Mouse (Mus musculus): ENCODE results near the gene Slc7a14. TPM values are rescaled to one million over a fixed set of nuclear protein-coding genes. Genes with fewer than 3 reads are reported as not detected.

Slc7a14 gene
- total RNA-seq, 2 experiments from 2014 or later: 0.10 TPM; not detected in 1

DNA sequence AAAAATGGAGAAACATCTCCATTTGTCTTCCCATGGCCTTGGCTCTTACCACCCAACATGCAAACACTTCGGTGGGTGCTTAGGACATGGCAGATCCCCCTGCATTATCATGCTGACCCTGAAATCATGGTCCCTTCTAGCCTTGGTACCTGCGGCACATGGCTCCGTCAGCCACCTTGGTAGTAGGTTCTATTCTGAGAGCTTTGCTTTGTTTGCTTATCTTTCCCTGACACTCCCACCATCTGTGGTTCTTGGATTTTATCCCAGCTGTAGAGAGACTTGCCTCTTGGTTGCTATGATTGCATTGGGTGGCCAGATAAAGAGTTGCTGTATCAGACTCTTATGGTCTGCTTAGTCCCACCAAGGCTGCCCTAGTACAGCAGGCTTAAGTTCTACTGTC lies 46.6 kb downstream of the Slc7a14 start:
- intact Hi-C loops (cut with DNase I): no loop called here
- DNase-seq: no peak

DNA sequence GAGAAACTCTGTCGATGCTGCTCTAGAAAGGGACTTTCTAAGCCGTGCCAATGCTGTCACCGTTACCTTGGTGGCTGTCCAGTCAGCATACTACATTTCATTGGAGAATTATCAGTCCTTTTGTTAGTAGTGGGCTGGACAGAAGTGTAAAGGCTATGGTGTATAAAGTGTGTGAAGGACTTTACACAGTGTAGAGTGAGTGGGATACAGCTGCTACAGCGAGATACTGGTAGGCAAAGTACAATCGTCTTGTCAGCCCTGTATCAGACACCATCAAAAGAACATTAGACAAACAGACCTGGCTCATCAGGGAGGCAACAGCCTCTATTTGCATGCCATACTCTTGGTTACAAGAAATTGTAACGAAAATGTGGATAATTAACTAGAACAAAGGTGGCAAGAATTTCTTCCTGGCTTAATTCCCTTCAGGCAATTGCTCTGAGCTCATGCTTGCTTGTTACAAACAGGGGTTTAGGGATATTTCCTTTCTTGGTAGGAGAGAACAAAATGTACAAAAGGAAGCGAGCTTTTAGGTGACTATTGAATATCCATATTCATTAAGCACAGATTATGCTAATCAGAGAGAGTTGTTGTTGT lies 48.7 kb downstream of the Slc7a14 start:
- no peak for DNase-seq
- intact Hi-C loops (cut with DNase I): no loop called here

DNA sequence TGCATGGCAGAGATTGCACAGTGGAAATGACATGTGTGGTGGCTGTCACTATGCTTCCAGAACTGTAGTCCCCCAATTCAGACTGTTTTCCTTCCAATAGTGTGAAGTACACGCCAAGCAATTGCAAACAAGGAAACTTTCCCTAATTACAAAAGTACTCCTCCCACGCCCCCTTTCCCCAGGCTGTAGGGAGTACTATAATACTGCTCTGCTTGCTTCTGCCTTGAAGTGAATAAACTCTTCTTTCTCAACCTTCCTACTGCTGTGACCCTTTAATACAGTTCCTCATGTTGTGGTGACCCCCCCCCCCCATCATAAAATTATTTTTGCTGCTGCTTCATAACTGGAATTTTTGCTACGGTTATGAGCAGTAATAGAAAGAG lies 49.2 kb downstream of the Slc7a14 start:
- DNase-seq: no peak
- intact Hi-C loops (cut with DNase I): no loop called here

DNA sequence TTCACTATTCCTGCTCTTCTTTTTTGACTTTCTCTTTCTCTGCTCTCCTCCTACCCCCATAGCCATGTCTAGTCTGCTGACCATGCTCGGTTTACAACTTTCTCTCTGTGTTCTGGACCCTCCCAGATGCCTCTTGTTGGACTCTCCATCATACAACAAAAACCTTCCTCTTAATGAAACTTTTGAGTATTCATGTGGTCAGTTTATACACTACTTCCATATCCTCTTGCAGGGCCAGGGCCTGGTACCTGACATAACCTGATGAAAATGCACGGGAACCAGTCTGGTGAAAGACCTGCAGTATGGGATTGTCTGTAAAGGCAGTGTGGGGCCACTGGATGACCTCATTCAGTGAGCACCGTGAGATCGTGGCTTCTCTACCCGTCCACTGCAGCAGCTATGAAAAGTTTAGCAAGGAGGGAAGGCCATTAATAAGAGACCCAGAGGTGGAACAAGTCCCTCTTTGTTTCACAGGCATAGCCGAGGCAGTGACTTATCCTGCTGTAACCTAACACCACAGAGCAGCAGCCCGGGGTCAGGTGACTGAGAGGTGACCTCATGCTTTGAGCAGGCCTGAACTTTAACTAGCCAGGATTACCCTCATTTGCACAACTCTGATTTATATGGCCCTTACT lies 49.7 kb downstream of the Slc7a14 start:
- intact Hi-C loops (cut with DNase I): no loop called here
- DNase-seq: no peak

DNA sequence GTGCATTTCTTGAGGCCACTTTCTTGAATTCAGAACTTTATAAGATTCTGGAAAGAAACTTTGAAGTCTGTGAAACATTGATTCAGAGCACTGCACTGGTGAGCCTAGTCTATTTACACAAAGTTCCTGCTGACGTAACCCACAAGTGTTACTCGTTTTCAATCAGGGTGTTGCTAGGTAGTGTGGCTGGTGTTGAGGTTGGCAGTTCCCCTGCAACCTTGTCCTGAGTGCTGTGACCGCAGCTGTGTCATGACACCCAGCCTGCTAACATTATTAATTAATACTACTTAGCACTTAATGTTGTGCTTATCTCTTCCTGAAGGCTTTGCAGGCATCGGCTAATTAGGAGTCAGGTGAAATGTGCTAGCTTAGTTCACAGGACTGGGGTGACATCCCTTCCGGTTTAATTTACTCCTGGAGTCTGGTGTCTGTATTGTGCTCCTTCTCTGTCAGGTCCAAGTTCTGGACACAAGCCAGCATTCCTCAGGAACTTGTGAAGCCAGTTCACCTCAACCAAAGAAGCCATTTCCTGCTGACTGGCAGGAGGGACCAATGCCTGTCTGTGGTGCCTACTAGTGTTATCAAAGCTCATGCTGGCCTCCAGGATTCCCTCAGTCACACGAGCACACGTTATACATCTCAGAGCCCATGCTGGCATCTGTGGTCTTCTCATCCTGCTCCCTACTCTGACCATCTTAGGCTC lies 50.5 kb downstream of the Slc7a14 start:
- intact Hi-C loops (cut with DNase I): no loop called here
- no peak for DNase-seq

DNA sequence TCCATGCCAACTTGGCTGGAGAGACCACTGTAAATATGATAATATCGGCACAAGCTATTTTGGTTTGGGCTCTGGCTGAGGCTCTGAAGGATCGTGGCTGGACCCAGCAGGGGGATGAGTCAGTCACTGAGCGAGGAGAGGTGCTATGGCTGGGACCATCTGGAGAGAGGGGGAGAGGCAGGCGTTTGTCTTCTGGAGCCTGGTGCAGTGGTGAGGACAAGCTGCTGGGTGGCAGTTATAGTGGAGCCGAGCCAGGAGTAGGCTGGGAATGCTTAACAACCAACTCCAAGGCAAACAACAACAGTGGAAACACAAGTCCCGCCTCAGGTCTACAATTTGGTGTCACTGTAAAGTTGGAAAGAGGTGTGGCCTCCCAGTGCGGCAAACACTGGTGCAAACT lies 55.8 kb downstream of the Slc7a14 start:
- DNase-seq: no peak
- intact Hi-C loops (cut with DNase I): no loop called here

DNA sequence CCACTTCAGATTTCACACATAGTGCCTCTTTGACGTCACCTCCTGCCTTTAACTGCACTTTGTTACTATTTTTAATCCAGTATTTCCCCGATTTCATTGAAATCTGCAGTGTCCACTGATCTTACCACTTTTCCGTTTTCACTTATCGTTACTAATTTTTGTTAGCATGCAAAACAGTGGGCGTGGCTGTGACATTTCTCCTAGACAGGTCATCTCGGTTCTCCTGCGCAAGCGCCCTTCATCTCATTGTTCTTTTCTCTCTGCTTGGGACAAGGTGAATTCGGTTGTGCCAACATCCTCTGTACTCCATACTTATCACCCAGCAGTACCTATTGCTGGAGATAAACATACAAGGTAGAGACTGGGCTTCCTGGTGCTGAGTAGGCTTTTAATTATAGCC lies 56.3 kb downstream of the Slc7a14 start:
- intact Hi-C loops (cut with DNase I): no loop called here
- no peak for DNase-seq

DNA sequence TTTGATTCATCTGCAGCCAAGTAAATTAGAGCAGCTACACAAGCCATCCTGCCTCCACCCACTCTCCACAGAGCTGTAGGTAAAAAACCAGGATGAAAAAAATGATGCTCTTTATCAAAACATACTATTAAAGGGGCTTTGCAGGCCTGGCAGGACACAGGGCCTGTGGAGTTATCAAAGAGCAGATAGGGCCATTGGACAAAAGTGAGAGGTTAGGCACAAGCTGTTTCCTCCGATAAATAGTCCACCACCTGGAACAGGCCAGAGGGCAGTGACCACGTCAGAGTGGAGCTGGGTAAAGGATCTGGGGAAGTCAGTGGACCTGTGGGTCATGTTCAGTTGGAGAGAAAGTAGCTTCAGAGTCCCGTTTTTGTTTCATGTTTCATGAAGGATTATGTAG lies 57.6 kb downstream of the Slc7a14 start:
- no peak for DNase-seq
- intact Hi-C loops (cut with DNase I): no loop called here

DNA sequence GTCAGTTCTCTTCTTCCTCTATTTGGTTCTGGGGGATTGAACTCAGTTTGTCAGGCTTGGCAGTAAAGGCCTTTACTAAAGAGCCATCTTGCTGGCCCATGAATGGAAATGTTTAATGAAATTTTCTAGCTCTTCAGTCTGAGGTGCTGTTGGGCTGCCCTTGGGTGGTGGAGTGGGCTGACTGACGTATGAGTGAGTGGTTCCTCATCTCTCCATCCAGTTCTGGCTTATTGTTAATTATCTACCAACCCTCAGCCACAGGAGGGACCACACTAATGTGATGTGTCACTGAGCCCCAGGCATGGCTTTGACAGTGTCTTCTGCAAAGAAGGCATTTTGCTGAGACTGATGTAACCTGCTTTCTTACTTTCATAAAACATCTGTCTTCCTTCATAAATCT lies 66.7 kb downstream of the Slc7a14 start:
- intact Hi-C loops (cut with DNase I): no loop called here
- no peak for DNase-seq

DNA sequence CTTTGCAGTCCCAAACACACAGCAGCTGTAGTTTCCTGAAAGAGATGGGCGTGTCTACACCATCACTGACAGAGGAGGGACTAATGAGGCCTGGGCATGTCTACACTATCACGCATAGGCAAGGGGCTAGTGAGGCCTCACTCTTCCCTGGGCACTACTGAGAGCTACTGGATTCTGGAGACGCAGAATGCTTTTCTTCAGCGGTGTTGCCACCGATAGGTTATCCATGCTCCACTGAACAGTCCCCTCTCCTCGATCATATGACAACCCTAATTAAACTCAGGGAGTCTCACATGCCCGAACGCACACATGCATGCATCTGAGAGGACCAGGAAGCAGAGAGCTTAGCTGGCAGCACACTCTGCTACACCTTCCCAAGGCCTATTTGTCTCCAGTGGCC lies 69.3 kb downstream of the Slc7a14 start:
- intact Hi-C loops (cut with DNase I): no loop called here
- no peak for DNase-seq

DNA sequence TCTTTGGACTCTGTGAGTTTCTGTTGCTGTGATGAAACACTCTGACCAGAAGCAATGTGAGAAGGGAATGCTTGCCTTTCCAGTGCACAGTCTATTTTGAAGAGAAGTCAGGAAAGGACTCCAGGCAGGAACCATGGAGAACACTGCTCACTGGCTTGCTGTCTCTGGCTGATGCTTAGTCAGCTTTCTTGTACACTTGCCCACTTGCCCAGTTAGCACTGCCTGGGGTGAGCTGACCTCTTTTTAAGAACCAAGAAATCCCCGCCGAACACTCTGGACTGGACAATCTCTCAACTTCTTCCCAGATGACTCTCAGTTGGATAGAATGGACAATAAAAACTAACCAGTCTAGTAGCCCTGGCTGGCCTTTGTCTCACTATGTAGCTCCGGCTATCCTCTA lies 70.5 kb downstream of the Slc7a14 start:
- DNase-seq: no peak
- intact Hi-C loops (cut with DNase I): no loop called here

DNA sequence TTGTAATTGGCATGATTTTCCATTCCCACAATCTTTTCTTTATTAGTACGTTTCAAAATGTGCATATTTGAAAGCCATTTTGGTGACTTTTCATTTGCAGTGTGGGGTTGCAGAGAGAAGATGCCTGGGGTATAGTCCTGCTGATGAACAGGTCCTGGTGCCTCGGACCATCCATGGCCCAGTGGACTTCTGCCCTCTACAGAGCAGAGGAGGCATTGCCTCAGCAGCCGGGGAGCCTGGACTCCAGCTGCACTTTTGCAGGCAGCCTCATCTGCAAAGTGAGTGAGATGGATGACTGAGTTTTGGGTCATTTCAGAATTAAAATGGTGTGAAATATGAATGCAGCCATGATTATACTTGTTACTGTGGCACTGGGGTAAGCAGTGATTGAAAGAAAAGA lies 72.2 kb downstream of the Slc7a14 start:
- DNase-seq: no peak
- intact Hi-C loops (cut with DNase I): no loop called here

DNA sequence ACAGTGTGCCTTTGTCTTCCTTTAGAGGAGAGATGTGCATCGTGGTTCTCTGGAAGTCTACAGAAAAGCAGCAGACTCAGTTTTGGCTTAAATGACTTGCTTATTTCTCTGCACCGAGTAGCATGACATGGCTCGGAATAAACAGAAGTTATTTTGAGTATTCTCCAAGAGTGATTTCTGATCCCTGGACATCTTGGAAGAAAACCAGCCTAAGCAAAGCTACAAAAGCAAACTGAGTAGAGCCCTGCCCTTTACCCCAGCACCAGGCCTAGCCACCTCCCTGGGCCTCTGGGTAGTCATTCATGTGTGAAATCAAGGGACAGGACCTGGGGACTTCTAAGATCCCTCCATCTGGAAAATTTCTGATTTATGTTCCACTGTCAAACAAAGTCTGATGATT lies 74.0 kb downstream of the Slc7a14 start:
- intact Hi-C loops (cut with DNase I): no loop called here
- no peak for DNase-seq

DNA sequence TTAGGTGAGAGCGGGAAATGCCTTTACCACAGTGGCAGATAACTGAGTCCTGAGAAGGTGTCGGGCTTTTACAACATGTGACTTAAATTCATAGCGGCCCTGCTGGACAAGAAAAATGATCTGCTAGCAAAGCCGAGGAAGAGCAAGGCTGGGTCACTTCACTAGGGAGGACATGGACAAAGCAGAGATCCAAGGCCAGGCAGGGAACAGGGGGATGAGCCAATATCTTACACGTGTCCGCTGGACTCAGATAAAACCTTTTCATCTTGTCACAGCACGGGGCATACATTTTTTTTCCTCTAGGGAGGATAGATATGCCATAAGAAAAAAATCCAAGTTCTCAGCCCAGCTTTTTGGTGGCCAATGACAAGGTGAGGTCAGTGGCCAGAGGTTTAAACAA lies 75.8 kb downstream of the Slc7a14 start:
- DNase-seq: no peak
- intact Hi-C loops (cut with DNase I): no loop called here

DNA sequence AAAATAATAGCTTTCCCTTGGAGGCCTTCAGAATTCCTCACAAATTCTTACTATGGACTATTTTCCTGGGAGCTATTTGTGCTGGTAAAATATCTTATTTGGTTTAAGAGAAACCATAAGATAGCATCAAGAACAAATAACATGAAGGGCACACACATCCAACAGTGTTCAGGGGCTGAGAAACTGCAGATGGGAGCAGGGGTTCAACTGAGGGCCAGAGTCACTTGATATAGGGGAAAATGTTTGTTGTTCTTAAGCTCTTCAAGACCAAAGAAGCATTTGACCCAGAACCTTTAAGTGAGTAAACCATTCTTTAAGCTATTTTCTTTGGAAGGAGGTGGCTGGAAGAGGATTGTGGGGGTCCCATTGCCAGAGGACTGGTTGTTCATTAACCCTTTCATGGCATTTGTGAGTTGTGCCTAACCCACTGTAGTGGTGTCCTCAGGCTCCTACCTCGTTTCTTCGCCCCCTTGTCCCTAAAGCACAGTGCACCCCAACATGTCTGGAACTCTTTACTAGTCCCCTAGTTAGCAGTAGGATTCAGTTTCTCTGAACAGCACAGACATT lies 76.3 kb downstream of the Slc7a14 start:
- no peak for DNase-seq
- intact Hi-C loops (cut with DNase I): no loop called here

DNA sequence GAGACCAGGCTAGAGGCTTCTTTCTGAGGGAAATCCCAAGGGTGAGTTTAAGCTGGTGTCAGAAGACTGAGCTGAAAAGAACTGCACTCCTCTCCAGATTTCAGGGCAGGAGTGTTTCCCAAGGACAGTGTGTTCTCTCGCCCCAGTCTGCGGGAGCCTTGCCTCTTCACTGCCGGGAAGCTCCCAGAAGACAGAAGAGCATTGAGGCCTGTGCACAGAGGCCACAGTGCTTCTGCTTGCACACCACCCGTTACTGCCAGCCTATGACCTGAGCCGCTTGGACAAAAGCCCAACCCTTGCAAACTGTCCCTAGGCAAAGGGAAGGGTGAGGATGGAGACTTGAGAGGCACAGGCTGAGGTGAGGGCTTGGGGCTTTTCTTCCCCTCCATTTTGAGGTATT lies 80.9 kb downstream of the Slc7a14 start:
- no peak for DNase-seq
- intact Hi-C loops (cut with DNase I): no loop called here

DNA sequence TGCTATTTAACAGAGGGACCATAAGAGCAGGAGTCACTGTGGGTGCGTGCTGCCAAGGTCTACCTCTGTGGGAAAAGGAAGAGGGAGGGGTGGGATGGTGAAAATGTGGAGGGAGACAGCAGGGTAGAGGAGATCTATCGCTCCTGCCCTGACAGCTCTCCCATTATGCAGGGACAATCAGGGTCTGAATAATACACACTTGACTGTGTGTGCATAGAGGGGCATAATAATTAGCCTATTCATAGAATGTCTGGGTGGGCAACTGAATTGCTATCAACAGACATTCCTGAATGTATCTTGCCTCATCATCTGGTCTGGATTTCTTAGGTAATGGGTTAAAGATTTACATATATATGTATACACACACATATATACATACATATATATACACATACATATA lies 81.7 kb downstream of the Slc7a14 start:
- intact Hi-C loops (cut with DNase I): no loop called here
- no peak for DNase-seq

DNA sequence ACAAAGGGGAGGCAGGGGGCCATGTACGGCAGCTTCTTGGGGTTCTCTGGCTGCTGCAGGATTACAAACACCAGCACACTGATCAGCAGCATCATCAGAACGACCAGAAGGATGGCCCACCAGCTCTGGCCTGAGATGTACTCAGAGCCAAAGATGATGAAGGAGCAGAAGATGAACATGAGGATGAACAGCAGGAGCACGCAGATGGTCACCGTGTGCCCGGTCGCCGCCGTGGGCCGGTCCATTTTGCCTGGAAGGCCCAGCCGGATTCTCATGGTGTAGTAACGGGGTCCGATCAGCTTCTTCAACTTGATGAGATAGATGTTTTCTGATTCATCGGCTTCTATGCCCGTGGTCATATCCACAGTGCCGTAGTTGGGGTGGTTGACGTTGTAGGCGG lies 86.6 kb downstream of the Slc7a14 start:
- intact Hi-C loops (cut with DNase I): no loop called here

DNA sequence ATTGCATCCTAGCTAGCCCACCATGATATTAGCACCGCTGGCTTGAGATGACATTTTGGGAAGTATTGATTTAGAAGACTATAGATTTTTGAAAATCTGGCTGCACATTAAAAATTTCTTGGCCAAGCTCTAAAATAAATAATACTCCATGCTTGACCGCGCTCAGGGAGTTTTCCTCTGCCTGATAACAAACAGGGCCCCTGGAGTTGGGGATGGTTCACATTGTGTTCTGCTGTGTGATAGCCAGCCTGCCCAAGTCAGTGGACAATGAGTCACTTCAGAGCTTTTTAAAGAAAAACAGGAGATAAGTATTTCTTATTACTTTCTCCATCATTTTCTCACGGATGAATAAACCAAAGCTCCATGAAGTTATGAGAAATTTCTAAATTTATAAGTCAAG lies 90.1 kb downstream of the Slc7a14 start:
- intact Hi-C loops (cut with DNase I): no loop called here
- no peak for DNase-seq

More for the DNA sequence above, 86.6 kb downstream of the Slc7a14 start:
- no peak for DNase-seq

DNA sequence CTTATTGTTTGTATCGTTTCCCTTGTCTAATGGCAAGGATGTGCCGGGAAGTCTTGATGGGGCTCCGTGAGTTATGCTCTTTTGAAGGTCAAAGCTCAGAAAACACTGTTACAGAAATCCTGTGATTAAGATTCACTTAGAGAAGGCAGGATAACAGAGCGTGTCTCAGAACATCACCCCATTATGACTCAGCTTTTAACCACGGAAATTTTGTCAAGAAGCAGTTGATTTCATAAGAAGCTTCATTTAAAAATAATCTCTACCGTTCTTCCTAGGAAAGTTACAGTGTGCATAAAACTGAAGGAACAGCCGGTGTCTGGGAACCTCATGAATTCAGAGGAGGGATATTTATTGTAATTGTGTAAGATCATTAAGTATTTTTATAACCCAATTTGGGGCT lies 90.7 kb downstream of the Slc7a14 start:
- no peak for DNase-seq
- intact Hi-C loops (cut with DNase I): no loop called here

DNA sequence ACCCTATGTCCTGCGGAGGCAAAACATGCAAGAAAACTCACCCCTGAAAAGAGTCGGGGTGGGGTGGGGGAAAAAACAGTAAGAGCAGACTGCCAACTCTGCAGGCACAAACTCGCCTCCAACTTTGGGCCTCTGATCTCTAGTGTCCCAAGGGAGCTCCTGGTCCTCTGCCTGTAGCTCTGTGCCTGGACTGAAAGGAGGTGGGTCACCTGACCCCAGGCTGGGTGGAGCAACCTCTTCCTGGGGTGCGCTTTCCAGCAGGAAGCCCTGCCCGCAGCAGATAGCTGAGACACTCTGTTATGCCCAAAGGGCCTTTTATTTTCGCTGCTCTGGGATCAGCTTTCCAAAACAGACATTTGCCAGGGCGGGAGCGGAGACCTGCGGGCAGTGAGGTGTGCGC lies 92.7 kb downstream of the Slc7a14 start:
- DNase-seq: no peak
- intact Hi-C loops (cut with DNase I): no loop called here

DNA sequence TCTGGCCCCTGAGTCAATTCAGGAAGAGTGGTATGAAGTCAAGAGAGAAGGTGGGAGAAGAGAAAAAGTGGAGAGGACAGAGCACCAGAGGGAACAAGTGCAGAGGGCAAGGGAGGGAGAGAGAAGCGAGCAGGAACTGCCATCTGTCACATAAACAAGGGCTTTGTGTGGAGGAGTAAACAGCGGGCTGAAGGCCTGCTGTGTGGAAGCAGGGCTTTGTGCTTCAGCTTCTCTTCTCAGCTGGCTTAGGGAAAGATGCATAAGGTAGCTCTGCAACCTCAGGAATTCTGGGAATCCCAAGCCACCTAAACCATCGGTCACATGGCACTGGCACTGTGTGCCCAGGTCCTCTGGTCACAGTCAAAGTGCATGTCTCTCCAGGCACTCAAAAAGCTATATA lies 96.4 kb downstream of the Slc7a14 start:
- no peak for DNase-seq
- intact Hi-C loops (cut with DNase I): no loop called here

All from gastrocnemius, postnatal 36 days (tissue).